Mouse (Mus musculus): ENCODE results near the gene Sntg2. TPM values are rescaled to one million over a fixed set of nuclear protein-coding genes. Genes with fewer than 3 reads are reported as not detected.

The Sntg2 gene
- polyA plus RNA-seq, 1 experiment = not detected

DNA sequence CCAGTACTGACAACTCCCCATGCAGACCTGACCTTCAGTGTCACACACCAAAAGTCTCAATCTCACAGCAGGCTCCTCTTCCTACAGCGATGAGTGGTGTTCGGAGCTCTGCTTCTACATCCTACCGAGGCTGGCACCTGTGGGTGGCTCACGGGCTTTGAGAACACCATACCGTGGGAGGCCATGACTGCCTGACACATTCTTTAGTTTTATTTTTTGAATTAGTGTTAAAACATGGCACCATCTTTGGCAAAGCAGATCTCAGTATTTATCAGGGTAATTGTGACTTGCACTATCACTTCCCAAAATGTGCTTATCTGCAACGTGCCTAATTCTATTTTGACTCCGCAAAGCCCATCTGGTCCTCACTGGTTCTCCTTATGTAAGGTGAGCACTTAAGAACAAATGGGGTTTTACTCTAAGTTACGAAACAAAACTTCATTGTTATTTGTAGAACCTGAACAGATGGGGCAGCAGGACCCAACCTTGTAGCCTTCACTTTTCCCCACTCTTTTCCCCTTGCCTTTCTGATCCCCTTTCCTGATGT lies 121.8 kb downstream of the Sntg2 start:
- Histone ChIP-seq H3K4me1 (ENCODE audit: control insufficient read depth, insufficient read depth, insufficient read length, low read length) (peaks cover 2% of the 10 kb centered on the region), H3K4me3 (ENCODE audit: insufficient read depth, low read depth, low read length) (no peak overlapping the region), H3K27ac (replicated peaks; ENCODE audit: low read depth, low read length) (no peak overlapping the region)

DNA sequence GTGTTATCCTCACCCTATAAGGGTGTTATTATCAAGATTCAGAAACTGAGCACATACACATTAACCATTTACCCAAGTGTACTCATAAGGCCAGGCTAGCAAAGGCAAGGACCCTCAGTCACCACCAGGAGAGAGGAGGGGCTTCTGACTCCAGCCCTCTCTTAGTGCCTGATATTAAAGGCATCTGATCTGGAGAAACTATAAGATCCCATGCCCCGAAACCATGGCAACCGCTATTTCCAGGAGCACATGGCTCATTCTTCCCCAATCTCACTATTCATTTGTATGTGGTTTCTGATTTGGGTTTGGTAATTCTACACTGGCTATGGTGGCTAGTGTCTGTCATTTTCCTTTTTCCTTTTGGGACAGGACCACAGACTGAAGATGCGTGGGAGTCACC lies 124.1 kb downstream of the Sntg2 start:
- peaks cover 3% of the 10 kb centered on the region for H3K4me1 ChIP-seq (ENCODE audit: control insufficient read depth, insufficient read depth, insufficient read length, low read length)
- H3K27ac ChIP-seq (replicated peaks; ENCODE audit: low read depth, low read length) = no peak overlapping the region
- no peak overlapping the region for H3K4me3 ChIP-seq (ENCODE audit: insufficient read depth, low read depth, low read length)

DNA sequence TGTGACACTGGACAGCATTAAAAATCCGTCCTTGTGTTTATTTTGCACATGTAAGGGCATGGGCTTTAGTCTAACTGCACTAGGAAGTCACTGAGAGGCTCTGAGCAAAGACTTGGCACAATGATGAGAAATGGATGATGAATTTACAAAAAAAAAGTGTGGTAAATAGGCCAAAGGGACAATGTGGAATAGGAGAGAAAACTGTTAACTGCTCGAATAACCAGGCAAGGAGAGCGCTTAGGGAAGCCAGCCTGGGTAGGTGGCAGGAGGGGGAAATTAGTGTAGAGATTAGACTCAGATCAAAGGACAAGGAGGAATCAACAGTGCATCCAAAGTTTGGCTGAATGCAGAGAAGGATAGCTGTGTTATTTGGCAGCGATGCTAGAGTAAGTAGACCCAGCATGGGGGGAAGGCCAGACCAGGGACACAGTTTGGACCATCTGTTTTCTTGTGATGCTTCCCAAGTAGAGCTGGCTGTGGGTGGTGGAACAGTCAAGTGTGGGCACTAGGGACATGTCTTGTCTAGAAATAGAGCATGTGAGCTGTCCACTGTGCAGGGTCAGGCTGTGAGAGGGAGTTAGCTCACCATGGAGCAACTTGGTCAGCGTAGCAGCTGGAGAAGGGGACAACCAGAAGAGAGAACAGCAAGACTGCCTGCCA lies 126.8 kb downstream of the Sntg2 start:
- no peak overlapping the region for H3K4me3 ChIP-seq (ENCODE audit: insufficient read depth, low read depth, low read length)
- H3K4me1 ChIP-seq (ENCODE audit: control insufficient read depth, insufficient read depth, insufficient read length, low read length) = peaks cover 3% of the 10 kb centered on the region
- H3K27ac ChIP-seq (replicated peaks; ENCODE audit: low read depth, low read length) = no peak overlapping the region; the same call in 1 of the 2 replicates

GRCm38 (mm10) chr12:30244194-30244593 lies 129.0 kb downstream of the Sntg2 start:
- no peak overlapping the region for H3K27ac ChIP-seq (replicated peaks; ENCODE audit: low read depth, low read length)
- H3K4me1 ChIP-seq (ENCODE audit: control insufficient read depth, insufficient read depth, insufficient read length, low read length) = peaks cover 7% of the 10 kb centered on the region
- no peak overlapping the region for H3K4me3 ChIP-seq (ENCODE audit: insufficient read depth, low read depth, low read length)

GRCm38 (mm10) chr12:30240891-30241290 lies 132.3 kb downstream of the Sntg2 start:
- Histone ChIP-seq H3K27ac (replicated peaks; ENCODE audit: low read depth, low read length) (peak overlapping the region; percentile 34), H3K4me3 (ENCODE audit: insufficient read depth, low read depth, low read length) (no peak overlapping the region), H3K4me1 (ENCODE audit: control insufficient read depth, insufficient read depth, insufficient read length, low read length) (0 out of 2 replicates have a peak, but pooled peaks cover 4% of the 10 kb centered on the region)

GRCm38 (mm10) chr12:30234940-30235339 lies 138.2 kb downstream of the Sntg2 start:
- no peak overlapping the region for H3K4me3 ChIP-seq (ENCODE audit: insufficient read depth, low read depth, low read length)
- H3K27ac ChIP-seq (replicated peaks; ENCODE audit: low read depth, low read length) = no peak overlapping the region

GRCm38 (mm10) chr12:30228004-30228403 lies 145.2 kb downstream of the Sntg2 start:
- H3K4me3 ChIP-seq (ENCODE audit: insufficient read depth, low read depth, low read length) = no peak overlapping the region
- H3K4me1 ChIP-seq (ENCODE audit: control insufficient read depth, insufficient read depth, insufficient read length, low read length) = no peaks in the 10 kb centered on the region
- H3K27ac ChIP-seq (replicated peaks; ENCODE audit: low read depth, low read length) = no peak overlapping the region

More at GRCm38 (mm10) chr12:30234940-30235339, 138.2 kb downstream of the Sntg2 start:
- H3K4me1 ChIP-seq (ENCODE audit: control insufficient read depth, insufficient read depth, insufficient read length, low read length) = no peaks in the 10 kb centered on the region

DNA sequence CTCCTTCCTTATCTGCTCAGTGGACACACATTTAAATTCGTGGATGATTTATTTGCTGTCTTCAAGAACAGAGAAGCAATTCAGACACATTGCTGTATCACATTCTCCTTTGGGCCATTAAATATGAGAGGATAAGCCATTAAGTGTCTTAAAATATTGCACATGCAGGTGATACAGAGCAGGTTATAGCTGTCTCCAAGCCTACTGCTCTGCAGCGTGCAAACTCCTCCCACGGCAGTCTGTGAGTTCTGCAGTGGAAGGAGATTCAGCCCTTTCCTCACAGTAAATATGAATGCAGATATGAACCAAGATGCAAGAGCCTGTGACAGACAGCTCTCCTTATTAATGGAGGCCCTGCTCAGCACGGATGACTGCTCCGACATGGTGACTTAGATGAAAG lies 146.9 kb downstream of the Sntg2 start:
- no peaks in the 10 kb centered on the region for H3K4me1 ChIP-seq (ENCODE audit: control insufficient read depth, insufficient read depth, insufficient read length, low read length)
- H3K27ac ChIP-seq (replicated peaks; ENCODE audit: low read depth, low read length) = no peak overlapping the region
- no peak overlapping the region for H3K4me3 ChIP-seq (ENCODE audit: insufficient read depth, low read depth, low read length)

GRCm38 (mm10) chr12:30216762-30217441 lies 156.3 kb downstream of the Sntg2 start:
- Histone ChIP-seq H3K4me1 (ENCODE audit: control insufficient read depth, insufficient read depth, insufficient read length, low read length) (no peaks in the 10 kb centered on the region), H3K27ac (replicated peaks; ENCODE audit: low read depth, low read length) (no peak overlapping the region)

DNA sequence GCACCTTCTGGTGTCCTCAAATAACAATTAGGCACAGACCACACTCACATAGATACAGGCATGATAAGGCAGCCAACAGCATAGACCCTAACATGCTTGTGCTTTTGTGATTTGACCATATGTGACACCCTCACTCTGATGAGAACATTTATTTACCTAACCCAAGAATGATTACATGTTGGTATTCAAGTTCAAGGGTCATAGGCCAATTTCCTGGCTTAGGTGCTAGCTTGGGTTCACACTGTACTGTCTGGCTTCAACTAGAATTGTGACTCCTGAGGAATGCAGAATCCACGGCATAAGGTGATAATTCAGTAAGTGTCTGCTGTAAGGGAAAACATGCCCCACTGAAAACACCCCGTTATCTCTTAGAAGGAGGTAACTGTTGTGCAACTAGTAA lies 158.4 kb downstream of the Sntg2 start:
- Histone ChIP-seq H3K4me1 (ENCODE audit: control insufficient read depth, insufficient read depth, insufficient read length, low read length) (no peaks in the 10 kb centered on the region), H3K4me3 (ENCODE audit: insufficient read depth, low read depth, low read length) (no peak overlapping the region), H3K27ac (replicated peaks; ENCODE audit: low read depth, low read length) (no peak overlapping the region)

More at GRCm38 (mm10) chr12:30216762-30217441, 156.3 kb downstream of the Sntg2 start:
- H3K4me3 ChIP-seq (ENCODE audit: insufficient read depth, low read depth, low read length) = no peak overlapping the region

GRCm38 (mm10) chr12:30210388-30210787 lies 162.8 kb downstream of the Sntg2 start:
- Histone ChIP-seq H3K4me1 (ENCODE audit: control insufficient read depth, insufficient read depth, insufficient read length, low read length) (no peaks in the 10 kb centered on the region), H3K4me3 (ENCODE audit: insufficient read depth, low read depth, low read length) (no peak overlapping the region), H3K27ac (replicated peaks; ENCODE audit: low read depth, low read length) (no peak overlapping the region)

GRCm38 (mm10) chr12:30208527-30208926 lies 164.6 kb downstream of the Sntg2 start:
- H3K4me1 ChIP-seq (ENCODE audit: control insufficient read depth, insufficient read depth, insufficient read length, low read length) = no peaks in the 10 kb centered on the region
- H3K4me3 ChIP-seq (ENCODE audit: insufficient read depth, low read depth, low read length) = no peak overlapping the region
- H3K27ac ChIP-seq (replicated peaks; ENCODE audit: low read depth, low read length) = no peak overlapping the region

- H3K27ac ChIP-seq (replicated peaks; ENCODE audit: low read depth, low read length) = no peak overlapping the region
These were observed 165.1 kb downstream of the Sntg2 start for GRCm38 (mm10) chr12:30208087-30208486.

DNA sequence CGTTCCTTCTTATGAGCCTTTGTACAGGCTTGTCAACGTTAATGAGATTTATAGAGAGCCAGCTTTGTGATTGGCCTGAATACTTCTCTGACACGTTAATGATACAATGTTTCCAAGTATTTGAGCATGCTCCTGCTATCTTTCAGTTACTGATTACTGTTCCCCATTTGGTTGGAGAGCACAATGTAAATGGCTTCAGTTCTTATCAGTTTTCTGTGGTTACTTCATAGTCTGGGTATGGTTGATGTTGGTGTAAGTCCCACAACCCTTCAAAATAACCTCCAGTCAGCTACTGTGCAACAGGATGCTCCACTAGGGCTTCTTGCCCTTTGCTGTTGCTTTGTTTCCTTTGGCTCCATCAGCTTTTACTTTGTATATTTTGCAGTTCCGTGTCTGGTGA lies 168.7 kb downstream of the Sntg2 start:
- Histone ChIP-seq H3K4me3 (ENCODE audit: insufficient read depth, low read depth, low read length) (no peak overlapping the region), H3K27ac (replicated peaks; ENCODE audit: low read depth, low read length) (no peak overlapping the region), H3K4me1 (ENCODE audit: control insufficient read depth, insufficient read depth, insufficient read length, low read length) (no peaks in the 10 kb centered on the region)

More at GRCm38 (mm10) chr12:30208087-30208486, 165.1 kb downstream of the Sntg2 start:
- no peaks in the 10 kb centered on the region for H3K4me1 ChIP-seq (ENCODE audit: control insufficient read depth, insufficient read depth, insufficient read length, low read length)
- H3K4me3 ChIP-seq (ENCODE audit: insufficient read depth, low read depth, low read length) = no peak overlapping the region

DNA sequence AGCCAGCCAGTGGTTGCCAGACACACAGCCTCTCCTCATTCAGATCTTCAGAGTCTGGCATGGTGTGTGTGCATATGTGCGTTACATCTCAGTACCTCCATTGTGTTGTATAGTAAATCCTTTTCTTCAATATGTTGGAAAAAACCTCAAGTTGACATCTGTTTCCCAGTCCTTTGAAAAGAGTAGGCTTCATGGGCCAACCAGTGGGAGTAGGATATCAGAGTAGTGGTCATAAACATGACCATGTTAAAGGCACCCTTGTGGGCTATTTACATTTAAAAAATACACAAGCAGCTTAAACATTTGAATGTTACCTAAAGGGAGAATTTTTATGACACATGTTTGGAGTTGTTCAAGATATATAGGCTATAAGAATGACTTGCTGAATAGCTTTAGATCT lies 170.4 kb downstream of the Sntg2 start:
- no peak overlapping the region for H3K27ac ChIP-seq (replicated peaks; ENCODE audit: low read depth, low read length)
- H3K4me1 ChIP-seq (ENCODE audit: control insufficient read depth, insufficient read depth, insufficient read length, low read length) = no peaks in the 10 kb centered on the region
- H3K4me3 ChIP-seq (ENCODE audit: insufficient read depth, low read depth, low read length) = no peak overlapping the region

DNA sequence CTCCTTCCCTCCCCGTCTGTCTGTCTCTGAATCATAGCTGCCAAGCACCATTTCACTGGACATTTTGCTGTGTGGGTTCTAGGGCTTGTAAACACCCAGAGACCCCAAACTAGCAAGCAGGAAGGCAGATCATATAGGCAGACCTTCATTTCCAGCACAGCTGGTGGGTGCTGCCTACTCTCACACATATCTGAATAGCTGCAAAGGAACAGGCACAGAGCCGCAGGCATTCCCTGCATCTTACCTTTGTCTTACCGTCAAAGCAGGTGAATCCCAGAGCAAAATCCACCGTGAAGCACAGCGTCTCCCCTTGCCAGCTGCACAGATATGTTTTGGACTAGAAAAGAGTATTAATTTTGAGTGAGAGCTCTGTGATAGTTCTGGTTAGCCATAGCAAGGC lies 172.1 kb downstream of the Sntg2 start:
- Histone ChIP-seq H3K27ac (replicated peaks; ENCODE audit: low read depth, low read length) (no peak overlapping the region), H3K4me1 (ENCODE audit: control insufficient read depth, insufficient read depth, insufficient read length, low read length) (no peaks in the 10 kb centered on the region), H3K4me3 (ENCODE audit: insufficient read depth, low read depth, low read length) (no peak overlapping the region)

Data from brown adipose tissue, adult 24 weeks (tissue).